Mouse (Mus musculus) activated CD4-positive, CD25-positive, alpha-beta regulatory T cell, adult 4 months (primary cell): ENCODE measurements around the gene Tmem86b. TPM values are rescaled to one million over a fixed set of nuclear protein-coding genes. Genes with fewer than 3 reads are reported as not detected.

Experiments used
- ATAC-seq: one replicate; pipeline ENCODE4 v1.8.0; 2017
- polyA plus RNA-seq, 2 experiments: library from polyadenylated mRNA; unstranded; fragments of 100-300 nt; shearing (Covaris generic); gene quantifications; one replicate each; pipeline ENCODE4 v1.2.1; 2017

Tmem86b gene
- polyA plus RNA-seq: 1 to 10 TPM; 3.0 to 4.1 TPM

GRCm38 (mm10) chr7:4631031-4631430 is at the start of gene Tmem86b:
Gene Tmem86b, minus strand, starts transcription at chr7:4631422.
- no peak for ATAC-seq

- no peak for ATAC-seq
Observed at GRCm38 (mm10) chr7:4675200-4675599, 44.0 kb upstream of the Tmem86b start.

DNA sequence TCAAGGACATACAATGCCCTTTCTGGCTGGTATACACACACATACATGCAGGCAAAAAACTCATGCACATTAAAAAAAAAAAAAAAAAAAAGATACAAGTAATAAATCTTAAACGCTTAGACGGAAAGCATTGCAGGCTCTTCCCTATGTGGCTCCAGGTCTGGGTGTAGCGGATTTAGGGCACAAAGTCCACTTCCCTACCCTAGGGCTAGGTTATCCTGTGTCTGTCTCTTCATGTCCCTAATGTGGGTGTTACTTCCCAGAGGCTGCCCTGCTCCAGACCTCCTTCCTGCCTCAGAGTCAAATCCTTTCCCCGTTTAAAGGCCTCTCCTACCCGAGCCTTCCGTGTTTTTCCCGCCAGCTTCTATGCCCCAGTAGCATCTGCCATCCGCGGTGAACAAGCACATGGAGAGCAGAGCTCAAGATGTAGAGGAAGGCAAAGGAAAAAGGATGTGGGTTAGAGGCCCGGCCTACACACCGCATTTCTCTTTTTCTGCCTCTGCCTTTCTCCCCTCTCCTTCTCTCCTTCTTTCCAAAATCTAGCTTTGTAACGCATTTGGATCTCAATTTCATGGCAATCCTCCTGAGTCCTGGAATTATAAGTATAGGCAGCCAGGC is 43.0 kb upstream of the Tmem86b start:
- peak; percentile 79 for ATAC-seq

- ATAC-seq: no peak
Observed at GRCm38 (mm10) chr7:4671956-4672355, 40.7 kb upstream of the Tmem86b start.

DNA sequence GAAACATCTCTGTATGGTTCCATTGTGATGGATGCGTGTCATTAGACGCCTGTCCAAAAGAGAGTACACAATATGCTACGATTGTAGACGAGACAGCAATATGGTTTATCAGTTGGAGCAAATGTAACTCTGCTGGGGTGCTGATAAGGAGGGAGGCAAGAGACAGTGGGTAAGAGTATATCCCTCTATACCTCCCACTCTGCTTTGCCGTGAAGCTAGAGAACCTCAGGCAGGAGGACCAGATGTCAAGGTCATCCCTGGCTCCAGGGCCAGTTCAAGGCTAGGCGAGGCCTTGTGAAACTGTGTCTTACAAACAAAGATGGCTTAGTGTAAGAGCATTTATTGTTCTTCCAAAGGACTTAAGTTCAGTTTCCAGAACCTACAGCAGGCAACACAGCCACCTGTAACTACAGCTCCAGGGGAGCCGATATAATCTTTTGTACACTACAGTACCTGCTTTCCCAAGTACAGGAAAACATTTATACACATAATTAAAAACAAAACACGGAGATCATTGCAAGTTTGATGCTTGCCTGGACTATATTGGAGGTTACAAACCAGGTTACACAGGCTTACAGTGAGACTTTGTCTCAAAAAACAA is 39.5 kb upstream of the Tmem86b start:
- no peak for ATAC-seq

- no peak for ATAC-seq
Observed at GRCm38 (mm10) chr7:4669156-4669555, 37.9 kb upstream of the Tmem86b start.

DNA sequence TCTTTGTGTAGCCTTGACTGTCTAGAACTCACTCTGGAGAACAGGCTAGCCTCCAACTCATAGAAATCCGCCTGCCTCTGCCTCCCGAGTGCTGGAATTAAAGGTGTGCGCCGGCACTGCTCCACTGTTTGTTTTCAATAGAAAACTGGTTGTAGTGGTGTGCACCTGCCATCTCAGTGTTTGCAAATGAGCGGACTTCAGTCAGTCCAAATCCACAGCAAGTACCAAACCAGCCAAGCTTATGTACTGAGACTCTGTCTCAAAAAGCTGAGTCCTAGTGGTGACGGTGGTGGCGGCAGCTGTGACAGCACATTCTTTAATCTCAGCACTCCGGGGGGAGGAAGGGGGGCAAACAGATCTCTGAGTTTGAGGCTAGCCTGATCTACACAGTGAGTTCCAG is 37.3 kb upstream of the Tmem86b start:
- no peak for ATAC-seq

- no peak for ATAC-seq
Observed at GRCm38 (mm10) chr7:4666871-4667270, 35.6 kb upstream of the Tmem86b start.

DNA sequence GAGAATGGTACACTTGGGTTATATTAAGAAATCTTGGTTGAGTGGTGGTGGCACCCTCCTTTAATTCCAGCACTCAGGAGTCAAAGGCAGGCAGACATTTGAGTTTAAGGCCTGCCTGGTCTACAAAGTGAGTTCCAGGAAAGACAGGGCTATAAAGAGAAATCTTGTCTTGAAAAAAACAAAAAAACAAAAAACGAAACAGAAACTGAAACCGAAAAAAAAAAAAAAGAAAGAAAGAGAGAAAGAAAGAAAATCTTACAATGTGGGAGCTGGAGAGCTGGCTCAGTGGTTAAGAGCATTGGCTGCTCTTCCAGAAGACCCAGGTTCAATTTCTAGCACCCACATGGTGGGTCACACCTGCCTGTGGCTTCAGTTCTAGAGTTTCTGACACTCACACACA is 32.5 kb upstream of the Tmem86b start:
- peak; percentile 17 for ATAC-seq

DNA sequence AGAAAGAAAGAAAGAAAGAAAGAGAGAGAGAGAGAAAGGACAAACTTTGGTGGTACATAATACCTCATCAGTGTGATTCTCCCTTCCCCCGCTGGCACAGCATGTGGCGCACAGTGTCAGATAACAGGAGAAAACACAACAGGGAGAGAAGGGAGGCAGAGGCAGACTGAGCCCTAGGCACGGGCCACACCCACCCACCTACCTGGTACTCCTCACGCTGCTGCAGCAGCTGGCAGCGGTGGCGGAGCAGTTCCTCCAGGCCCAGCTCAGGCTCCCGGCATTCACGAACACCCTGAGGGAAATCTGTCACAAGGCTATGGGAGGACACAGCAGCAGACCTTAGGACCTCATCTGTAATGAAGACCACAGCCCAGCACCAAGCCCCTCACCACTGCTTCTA is 32.0 kb upstream of the Tmem86b start:
- no peak for ATAC-seq

GRCm38 (mm10) chr7:4659911-4660443 is 28.8 kb upstream of the Tmem86b start:
- ATAC-seq: no peak

DNA sequence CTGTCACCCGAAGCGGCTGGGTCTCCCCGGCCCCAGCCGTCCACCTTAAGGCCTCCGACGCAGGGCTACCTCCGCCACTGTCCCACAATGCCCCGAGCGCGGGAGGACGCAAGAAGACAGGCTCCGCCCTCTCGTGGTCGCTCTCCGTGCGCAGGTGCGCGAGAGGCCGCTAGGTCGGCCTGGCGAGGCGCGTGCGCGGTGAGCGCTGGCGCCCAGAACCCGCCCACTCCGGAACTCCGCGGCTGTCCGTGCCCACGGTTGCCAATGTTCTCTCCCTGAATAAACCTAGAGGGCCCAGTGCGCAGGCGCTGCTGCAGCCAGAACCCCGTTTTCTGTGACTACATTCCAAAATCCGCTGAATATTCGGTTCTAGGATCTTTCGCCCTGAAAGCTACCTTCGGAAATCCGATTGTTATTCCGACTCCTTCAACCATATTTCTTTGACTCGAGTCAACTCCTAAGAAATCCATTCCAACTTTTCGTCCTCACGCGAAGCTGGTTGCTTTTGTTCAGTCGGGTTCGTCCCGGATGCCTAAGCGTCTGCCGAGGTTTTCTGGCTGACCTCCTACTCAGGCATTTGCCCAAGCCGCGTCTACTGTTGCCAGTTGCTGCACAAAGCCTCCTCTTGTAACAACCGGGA is 27.8 kb upstream of the Tmem86b start, which contains the start of gene Ppp6r1:
Gene Ppp6r1, minus strand, starts transcription at position 108 of the 640 bp plus-strand sequence.
- ATAC-seq: peak; percentile 72

GRCm38 (mm10) chr7:4658128-4658907 is 27.1 kb upstream of the Tmem86b start:
- ATAC-seq: peak; percentile 22

- no peak for ATAC-seq
Observed at GRCm38 (mm10) chr7:4657521-4658127, 26.4 kb upstream of the Tmem86b start.

DNA sequence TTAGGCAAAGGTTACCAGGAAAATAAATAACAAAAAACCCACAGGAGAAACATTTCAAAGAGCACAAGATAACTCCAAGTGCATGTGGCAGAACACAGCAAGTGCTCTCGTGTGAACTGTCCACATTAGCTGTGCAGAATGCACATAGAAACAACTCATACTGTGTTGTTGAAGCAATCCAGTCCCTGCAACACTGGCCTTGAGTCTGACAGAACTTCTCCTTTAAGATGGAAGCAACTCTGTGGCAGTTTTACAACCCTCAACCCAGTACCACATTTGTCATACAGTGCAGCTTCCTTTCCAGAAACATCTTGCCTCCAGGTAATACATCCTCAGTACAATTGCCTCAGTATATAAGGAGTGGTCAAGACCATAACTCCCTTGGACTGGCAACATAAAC is 25.6 kb upstream of the Tmem86b start:
- no peak for ATAC-seq

- ATAC-seq: no peak
Observed at GRCm38 (mm10) chr7:4655916-4656315, 24.7 kb upstream of the Tmem86b start.

- ATAC-seq: peak; percentile 26
Observed at GRCm38 (mm10) chr7:4655393-4655792, 24.2 kb upstream of the Tmem86b start.

DNA sequence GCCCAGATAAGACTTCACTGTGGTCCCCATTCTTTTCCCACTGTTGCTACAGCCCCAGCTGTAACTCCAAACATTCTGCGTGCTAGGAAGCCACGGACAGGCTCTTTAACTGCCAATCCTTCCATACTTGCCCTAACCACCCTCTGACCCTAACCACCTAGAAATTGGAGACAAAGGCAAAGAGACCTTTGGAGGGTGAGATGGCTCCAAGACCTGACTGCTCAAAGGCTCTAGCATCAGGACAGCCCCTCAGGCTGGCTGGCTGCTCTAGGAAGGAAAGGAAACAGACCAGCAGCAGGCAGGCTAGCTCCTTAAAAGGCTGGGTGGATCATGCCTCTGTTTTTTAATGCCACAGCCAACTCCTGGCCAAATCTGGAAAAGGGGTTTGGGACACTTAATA is 23.0 kb upstream of the Tmem86b start:
- ATAC-seq: no peak

GRCm38 (mm10) chr7:4653780-4654179 is 22.6 kb upstream of the Tmem86b start:
- peak; percentile 70 for ATAC-seq

- no peak for ATAC-seq
Observed at GRCm38 (mm10) chr7:4653351-4653750, 22.1 kb upstream of the Tmem86b start.

DNA sequence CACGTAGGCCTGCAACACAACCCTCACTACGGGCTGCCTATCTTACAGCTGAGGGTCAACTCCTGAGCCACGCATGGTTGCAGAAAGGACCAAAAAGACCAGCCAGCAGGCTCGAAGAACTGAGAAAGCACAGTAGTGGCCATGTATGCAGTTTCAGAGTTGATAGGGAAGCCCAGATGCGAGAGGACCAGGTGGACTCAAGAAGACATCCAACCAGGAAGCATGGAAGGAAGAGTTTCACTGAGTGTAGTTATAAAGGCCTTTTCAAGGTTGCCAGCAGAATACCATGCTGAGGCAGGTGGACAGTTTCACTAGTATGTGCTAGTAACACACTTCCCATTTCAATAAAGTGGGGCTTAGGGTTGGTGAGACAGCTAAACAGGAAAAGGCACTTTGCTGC is 21.5 kb upstream of the Tmem86b start:
- no peak for ATAC-seq

DNA sequence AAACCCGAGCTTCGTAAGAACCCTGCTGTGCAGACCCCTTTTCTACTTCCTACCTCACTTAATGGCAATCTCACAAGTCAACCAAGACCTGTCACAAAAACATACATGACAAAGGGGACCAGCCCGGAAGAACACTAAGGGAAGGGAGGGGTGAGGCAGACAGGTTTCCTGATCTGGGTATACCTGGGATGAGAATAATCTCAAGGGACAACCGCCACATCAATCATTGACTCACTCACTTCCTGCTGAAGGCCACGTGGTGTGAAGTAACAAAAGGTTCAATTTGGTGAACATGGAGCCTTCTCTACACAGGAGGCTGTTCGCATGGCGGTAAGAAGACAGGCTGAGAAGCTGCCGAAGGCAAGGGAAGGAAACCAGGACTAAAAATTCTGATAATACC is 20.4 kb upstream of the Tmem86b start:
- ATAC-seq: peak; percentile 55

DNA sequence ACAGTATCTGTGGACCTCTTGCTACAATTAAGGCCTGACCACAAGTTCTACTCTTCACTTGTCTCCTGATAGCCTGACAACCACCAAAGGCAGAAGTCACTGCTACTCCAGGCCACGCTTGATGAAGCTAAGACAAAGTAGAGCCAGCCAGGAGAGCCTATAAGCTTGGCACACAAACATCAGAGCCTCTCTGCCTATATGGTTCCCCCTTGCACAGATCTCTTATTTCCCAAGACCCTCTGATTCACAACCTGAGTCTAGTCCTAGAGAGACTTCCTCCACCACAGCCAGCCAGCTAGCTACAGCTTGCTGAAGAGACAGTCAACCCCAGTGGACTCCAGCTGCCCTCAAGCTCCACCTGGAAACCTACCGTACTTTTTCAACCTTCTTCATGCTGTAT is 16.8 kb upstream of the Tmem86b start:
- no peak for ATAC-seq
